Mouse (Mus musculus) stomach, postnatal 0 days (tissue): Measurements from ENCODE around the gene Abhd5.

Experiments used
- CTCF ChIP-seq: IDR thresholded peaks from 2 replicates; pipeline ENCODE4 v1.5.1; 2016; ENCODE audit warnings: antibody characterized with exemption, low read depth, mild to moderate bottlenecking, moderate library complexity
- EP300 ChIP-seq: optimal IDR thresholded peaks from 2 replicates; pipeline ENCODE3; 2016; ENCODE audit warnings: antibody characterized with exemption

GRCm38 (mm10) chr9:122378986-122379385 is 27.6 kb downstream of the Abhd5 start:
- TF ChIP-seq CTCF (no peak), EP300 (no peak)
